Mouse (Mus musculus): ENCODE data around the gene Dusp3.
"Not testable (repeated sequence)": the region's sequence is repeated elsewhere in the genome, so short reads cannot be mapped to it uniquely, and the experiment has no call there.

GRCm38 (mm10) chr11:101985450-101985849 is 1.4 kb downstream of the Dusp3 start:
- not testable (repeated sequence) for TF ChIP-seq CTCF (IDR thresholded peaks at IDR 0.05); POLR2A (IDR thresholded peaks at IDR 0.05; ENCODE audit: insufficient read depth, low read depth, low read length)

Measured in heart, adult 2 months (tissue).